Mouse (Mus musculus) testis, adult 2 months (tissue): ENCODE measurements around the gene Ppil3.

Source experiments
- CTCF ChIP-seq: fragments of 200-500 bp; IDR thresholded peaks from 2 replicates; pipeline ENCODE4 v1.5.1; 2012; ENCODE audit warnings: low read depth, mild to moderate bottlenecking, inconsistent platforms, low read length, moderate library complexity; ENCODE audit not compliant: control insufficient read depth, insufficient read depth, insufficient replicate concordance
- POLR2A ChIP-seq: fragments of 200-500 bp; IDR thresholded peaks from 2 replicates; pipeline ENCODE4 v1.6.1; 2012; ENCODE audit warnings: low read depth, mild to moderate bottlenecking, inconsistent platforms, low read length, moderate library complexity; ENCODE audit not compliant: control insufficient read depth

DNA sequence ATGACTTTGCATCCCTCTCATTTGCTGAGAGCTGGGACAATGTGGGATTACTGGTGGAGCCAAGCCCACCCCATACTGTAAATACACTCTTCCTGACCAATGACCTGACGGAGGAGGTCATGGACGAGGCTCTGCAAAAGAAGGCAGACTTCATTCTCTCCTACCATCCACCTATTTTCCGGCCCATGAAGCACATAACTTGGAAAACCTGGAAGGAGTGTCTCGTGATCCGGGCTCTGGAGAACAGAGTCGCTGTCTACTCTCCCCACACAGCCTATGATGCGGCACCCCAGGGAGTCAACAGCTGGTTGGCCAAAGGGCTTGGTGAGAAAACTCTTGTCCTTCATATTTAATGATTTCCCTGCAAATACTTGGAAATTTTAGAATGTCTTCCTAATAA is 2.5 kb upstream of the Ppil3 start:
- TF ChIP-seq POLR2A (no peak), CTCF (no peak)
